Mouse (Mus musculus) myocyte (in vitro differentiated cells): ENCODE results near the gene Plekha4. TPM values are rescaled to one million over a fixed set of nuclear protein-coding genes. Genes with fewer than 3 reads are reported as not detected.

Experiments
- H3K27me3 ChIP-seq: one replicate; pipeline ENCODE4 v1.6.1; 2011; ENCODE audit not compliant: control insufficient read depth, insufficient read depth, insufficient read length
- H3K36me3 ChIP-seq: one replicate; pipeline ENCODE4 v1.6.1; 2011; ENCODE audit not compliant: control insufficient read depth, insufficient read depth
- H3K4me2 ChIP-seq: one replicate; pipeline ENCODE4 v1.6.1; 2011; ENCODE audit warnings: low read depth, control low read depth
- H3K4me3 ChIP-seq: one replicate; pipeline ENCODE4 v1.5.1; 2011; ENCODE audit warnings: mild to moderate bottlenecking, control low read depth, moderate library complexity
- H3K79me2 ChIP-seq: one replicate; pipeline ENCODE4 v1.6.1; 2011; ENCODE audit not compliant: control insufficient read depth, insufficient read depth
- H3ac ChIP-seq: one replicate; pipeline ENCODE4 v1.6.1; 2011; ENCODE audit not compliant: control insufficient read depth, insufficient read length
- CEBPB ChIP-seq: IDR thresholded peaks from 2 replicates; pipeline ENCODE4 v1.6.1; 2011; ENCODE audit warnings: mild to moderate bottlenecking, moderate library complexity; ENCODE audit not compliant: poor library complexity, insufficient read depth, severe bottlenecking
- E2F4 ChIP-seq: IDR thresholded peaks from one replicate; pipeline ENCODE4 v1.6.1; 2011; ENCODE audit warnings: mild to moderate bottlenecking, control low read depth, moderate library complexity; ENCODE audit not compliant: insufficient read depth
- MAX ChIP-seq: IDR thresholded peaks from one replicate; pipeline ENCODE4 v1.6.1; 2011; ENCODE audit warnings: low read depth, mild to moderate bottlenecking, control low read depth
- MYOD1 ChIP-seq, 3 experiments: IDR thresholded peaks; one replicate each; pipeline ENCODE4 v1.6.1; 2011; ENCODE audit warnings: control low read depth in 2 of 3, low read depth in 2 of 3, mild to moderate bottlenecking in 2 of 3, moderate library complexity in 1 of 3; ENCODE audit not compliant: insufficient read length in 2 of 3, control insufficient read depth in 1 of 3
- MYOG ChIP-seq, 3 experiments: IDR thresholded peaks; one replicate each; pipeline ENCODE4 v1.6.1; 2011; ENCODE audit warnings: control low read depth in 2 of 3, low read depth in 2 of 3, mild to moderate bottlenecking in 2 of 3; ENCODE audit not compliant: insufficient read length in 2 of 3, control insufficient read depth in 1 of 3, insufficient read depth in 1 of 3
- POLR2A ChIP-seq: IDR thresholded peaks from one replicate; pipeline ENCODE4 v1.6.1; 2011; ENCODE audit warnings: low read depth, mild to moderate bottlenecking, control low read depth, moderate library complexity; ENCODE audit not compliant: insufficient read length
- POLR2AphosphoS2 ChIP-seq: IDR thresholded peaks from one replicate; pipeline ENCODE4 v1.6.1; 2011; ENCODE audit warnings: low read depth, control low read depth; ENCODE audit not compliant: insufficient read length
- REST ChIP-seq: IDR thresholded peaks from one replicate; pipeline ENCODE4 v1.6.1; 2011; ENCODE audit warnings: mild to moderate bottlenecking, control low read depth, moderate library complexity; ENCODE audit not compliant: insufficient read depth, insufficient read length
- SRF ChIP-seq: IDR thresholded peaks from one replicate; pipeline ENCODE4 v1.6.1; 2011; ENCODE audit warnings: low read depth; ENCODE audit not compliant: control insufficient read depth, insufficient read length
- TCF12 ChIP-seq: IDR thresholded peaks from one replicate; pipeline ENCODE4 v1.6.1; 2011; ENCODE audit warnings: mild to moderate bottlenecking, control low read depth; ENCODE audit not compliant: poor library complexity, insufficient read depth, severe bottlenecking
- TCF3 ChIP-seq: IDR thresholded peaks from one replicate; pipeline ENCODE4 v1.6.1; 2011; ENCODE audit warnings: low read depth, control low read depth; ENCODE audit not compliant: insufficient read length
- USF1 ChIP-seq: IDR thresholded peaks from one replicate; pipeline ENCODE4 v1.6.1; 2011; ENCODE audit warnings: low read depth, mild to moderate bottlenecking, control low read depth, moderate library complexity
- polyA plus RNA-seq: library from polyadenylated mRNA; unstranded; fragments of >200 nt; fragmentation: generic; extraction: Trizol; gene quantifications from one replicate; pipeline ENCODE4 v1.2.1, GENCODE M21; 2012; ENCODE audit warnings: missing spikeins

Plekha4 gene
- polyA plus RNA-seq, 1 experiment, result 2.6 TPM

- Histone ChIP-seq H3K4me3 (no peak overlapping the region), H3K36me3 (no peaks in the 10 kb centered on the region), H3K27me3 (no peaks in the 10 kb centered on the region), H3ac (no peak overlapping the region), H3K79me2 (no peaks in the 10 kb centered on the region), H3K4me2 (no peak overlapping the region)
- TF ChIP-seq REST, result no peak
- TF ChIP-seq SRF, result no peak
- no peak for TF ChIP-seq POLR2AphosphoS2
Measured at GRCm38 (mm10) chr7:45587631-45588592, 61.8 kb downstream of the Plekha4 start.

- no peaks in the 10 kb centered on the region for H3K27me3 ChIP-seq
- no peak overlapping the region for H3K4me3 ChIP-seq
- no peak overlapping the region for H3ac ChIP-seq
Measured at GRCm38 (mm10) chr7:45589173-45589572, 63.0 kb downstream of the Plekha4 start.

GRCm38 (mm10) chr7:45589898-45590297 is 63.8 kb downstream of the Plekha4 start:
- Histone ChIP-seq H3K27me3 (no peaks in the 10 kb centered on the region), H3K79me2 (no peaks in the 10 kb centered on the region), H3K4me2 (peak overlapping the region; percentile 58), H3K36me3 (no peaks in the 10 kb centered on the region), H3ac (no peak overlapping the region), H3K4me3 (no peak overlapping the region)
- no peak for TF ChIP-seq MYOD1 (IDR thresholded peaks at IDR 0.05; ENCODE audit: control insufficient read depth in 1 of 3, insufficient read length in 2 of 3, low read depth in 2 of 3)
- no peak for TF ChIP-seq MYOG (IDR thresholded peaks at IDR 0.05; ENCODE audit: control insufficient read depth in 1 of 3, insufficient read depth in 1 of 3, insufficient read length in 2 of 3, low read depth in 2 of 3)
- no peak for TF ChIP-seq TCF3
- TF ChIP-seq TCF12, result no peak
- TF ChIP-seq USF1, result no peak
- no peak for TF ChIP-seq MAX
- TF ChIP-seq CEBPB, result no peak
- TF ChIP-seq REST, result no peak

More at GRCm38 (mm10) chr7:45589173-45589572, 63.0 kb downstream of the Plekha4 start:
- TF ChIP-seq POLR2A (peak; percentile 18), POLR2AphosphoS2 (peak; percentile 35), USF1 (no peak)
- peak overlapping the region; percentile 58 for H3K4me2 ChIP-seq
- no peaks in the 10 kb centered on the region for H3K36me3 ChIP-seq
- no peaks in the 10 kb centered on the region for H3K79me2 ChIP-seq

GRCm38 (mm10) chr7:45590874-45591273 is 64.7 kb downstream of the Plekha4 start:
- no peaks in the 10 kb centered on the region for H3K79me2 ChIP-seq
- no peak overlapping the region for H3K4me2 ChIP-seq
- H3K27me3 ChIP-seq, result no peaks in the 10 kb centered on the region
- TF ChIP-seq CEBPB (no peak), POLR2A (no peak), REST (no peak), MAX (no peak), E2F4 (no peak)
- no peak overlapping the region for H3K4me3 ChIP-seq
- H3ac ChIP-seq, result no peak overlapping the region
- no peaks in the 10 kb centered on the region for H3K36me3 ChIP-seq

GRCm38 (mm10) chr7:45591880-45592279 is 65.8 kb downstream of the Plekha4 start:
- no peak for TF ChIP-seq CEBPB
- TF ChIP-seq MYOD1 (IDR thresholded peaks at IDR 0.05; ENCODE audit: control insufficient read depth in 1 of 3, insufficient read length in 2 of 3, low read depth in 2 of 3), result peak in 2 of 3 experiments; percentile 19 to 54
- TF ChIP-seq REST, result no peak
- no peak for TF ChIP-seq POLR2A
- peak; percentile 9 for TF ChIP-seq TCF12
- no peak for TF ChIP-seq TCF3
- no peak for TF ChIP-seq SRF
- no peak for TF ChIP-seq POLR2AphosphoS2
- no peak for TF ChIP-seq E2F4
- TF ChIP-seq USF1, result no peak
- TF ChIP-seq MAX, result no peak
- peak in 1 of 3 experiments; percentile 47 for TF ChIP-seq MYOG (IDR thresholded peaks at IDR 0.05; ENCODE audit: control insufficient read depth in 1 of 3, insufficient read depth in 1 of 3, insufficient read length in 2 of 3, low read depth in 2 of 3)

More at GRCm38 (mm10) chr7:45591880-45592279, 65.8 kb downstream of the Plekha4 start:
- Histone ChIP-seq H3K79me2 (no peaks in the 10 kb centered on the region), H3ac (no peak overlapping the region), H3K27me3 (no peaks in the 10 kb centered on the region), H3K4me3 (no peak overlapping the region), H3K4me2 (no peak overlapping the region), H3K36me3 (no peaks in the 10 kb centered on the region)
